Mouse (Mus musculus): ENCODE data around the gene Ppid. TPM values are rescaled to one million over a fixed set of nuclear protein-coding genes. Genes with fewer than 3 reads are reported as not detected.

Gene Ppid
- 61.9 and 62.0 TPM in 2 replicates for total RNA-seq (2015)
- total RNA-seq (2017) = 80.3 and 85.5 TPM in 2 replicates

GRCm38 (mm10) chr3:79590863-79591792 lies at the start of gene Ppid:
TSS of gene Ppid (plus strand) at chr3:79591342.
- peak; percentile 90 for ATAC-seq (ENCODE audit: poor library complexity, severe bottlenecking)

GRCm38 (mm10) chr3:79542585-79542984 lies 48.6 kb upstream of the Ppid start:
- ATAC-seq (ENCODE audit: poor library complexity, severe bottlenecking) = peak; percentile 96

GRCm38 (mm10) chr3:79548681-79549437 lies 42.3 kb upstream of the Ppid start:
- ATAC-seq (ENCODE audit: poor library complexity, severe bottlenecking) = no peak

DNA sequence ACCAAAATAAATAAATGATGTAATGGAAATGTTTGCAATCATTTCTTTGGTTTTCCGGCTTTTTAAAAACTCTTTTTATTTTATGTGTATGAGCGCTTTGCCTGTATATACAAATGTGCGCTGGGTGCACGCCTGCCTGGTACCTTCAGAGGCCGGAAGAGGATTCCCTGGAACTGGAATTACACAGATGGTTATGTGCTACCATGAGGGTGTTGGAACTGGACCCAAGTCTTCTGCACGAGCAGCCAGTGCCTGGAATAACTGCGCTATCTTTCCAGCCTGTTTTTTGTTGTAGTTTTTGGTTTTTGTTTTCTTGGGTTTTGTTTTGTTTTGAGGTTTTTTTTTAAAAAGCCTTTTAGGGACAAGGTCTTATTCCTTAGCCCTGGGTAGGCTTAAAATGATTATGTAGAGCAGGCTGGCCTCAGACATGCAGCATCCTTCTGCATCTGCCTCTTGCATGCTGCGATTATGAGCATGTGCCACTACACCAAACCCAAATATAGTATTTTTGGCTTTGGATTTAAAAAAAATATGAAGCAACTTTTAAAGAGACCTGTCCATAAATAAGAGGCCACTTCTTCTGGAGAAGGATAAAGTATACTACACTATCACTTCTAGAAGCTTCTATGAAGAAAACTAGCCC lies 41.3 kb upstream of the Ppid start:
- no peak for ATAC-seq (ENCODE audit: poor library complexity, severe bottlenecking)

GRCm38 (mm10) chr3:79551826-79552552 lies 39.2 kb upstream of the Ppid start:
- no peak for ATAC-seq (ENCODE audit: poor library complexity, severe bottlenecking)

DNA sequence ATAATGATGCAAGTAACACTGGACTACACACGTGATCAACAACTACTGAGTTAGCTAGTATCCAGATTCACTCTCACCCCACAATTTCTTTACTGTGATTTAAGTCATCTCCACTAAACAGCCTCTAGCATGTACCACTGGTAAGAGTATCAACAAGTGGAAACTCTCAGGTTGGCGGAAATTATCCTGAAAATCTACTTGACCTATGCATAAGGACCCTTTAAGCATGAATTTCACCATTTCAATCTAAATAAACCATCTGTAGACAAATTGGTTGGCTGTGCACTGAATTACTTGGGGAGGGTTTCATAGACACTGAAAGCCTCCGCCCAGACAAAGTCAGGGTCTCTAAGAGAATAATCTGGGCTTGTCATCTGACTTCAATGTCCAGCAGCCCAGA lies 37.4 kb upstream of the Ppid start:
- ATAC-seq (ENCODE audit: poor library complexity, severe bottlenecking) = no peak

DNA sequence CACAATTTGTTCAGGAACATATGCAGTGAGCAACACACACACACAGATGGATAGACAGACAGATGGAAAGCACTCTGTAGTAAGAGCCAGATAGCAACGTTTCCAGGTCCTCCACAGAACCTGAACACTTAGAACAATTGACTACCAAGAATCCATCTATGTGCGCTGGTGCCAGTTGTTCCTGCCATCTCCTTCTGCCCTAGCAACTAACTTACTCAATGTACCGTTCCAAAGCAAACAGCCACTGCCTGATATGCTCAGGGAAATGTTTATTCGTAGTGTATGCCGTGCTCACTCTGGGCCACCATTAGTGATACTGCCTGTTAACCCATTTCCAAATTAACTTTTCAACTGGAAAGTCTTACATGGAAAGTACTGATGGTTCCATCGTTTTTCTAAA lies 36.1 kb upstream of the Ppid start:
- no peak for ATAC-seq (ENCODE audit: poor library complexity, severe bottlenecking)

GRCm38 (mm10) chr3:79559021-79559772 lies 31.9 kb upstream of the Ppid start:
- 0 out of 2 replicates have a peak, but pooled peaks have one; percentile 23 for ATAC-seq (ENCODE audit: poor library complexity, severe bottlenecking)

DNA sequence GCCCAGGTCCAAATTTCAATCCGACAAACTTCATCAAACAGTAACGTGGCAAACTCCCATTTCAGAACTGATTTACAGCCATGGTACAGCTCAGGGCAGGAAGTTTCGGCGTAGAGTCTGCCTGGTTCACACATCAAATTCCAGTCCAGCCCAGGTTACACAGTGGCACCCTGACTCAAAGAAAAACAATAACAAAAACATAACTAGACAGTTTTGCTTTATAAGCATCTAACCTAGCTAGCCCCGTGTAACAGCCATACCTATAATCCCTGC lies 31.4 kb upstream of the Ppid start:
- no peak for ATAC-seq (ENCODE audit: poor library complexity, severe bottlenecking)

- no peak for ATAC-seq (ENCODE audit: poor library complexity, severe bottlenecking)
Observed at GRCm38 (mm10) chr3:79560555-79560954, 30.6 kb upstream of the Ppid start.

DNA sequence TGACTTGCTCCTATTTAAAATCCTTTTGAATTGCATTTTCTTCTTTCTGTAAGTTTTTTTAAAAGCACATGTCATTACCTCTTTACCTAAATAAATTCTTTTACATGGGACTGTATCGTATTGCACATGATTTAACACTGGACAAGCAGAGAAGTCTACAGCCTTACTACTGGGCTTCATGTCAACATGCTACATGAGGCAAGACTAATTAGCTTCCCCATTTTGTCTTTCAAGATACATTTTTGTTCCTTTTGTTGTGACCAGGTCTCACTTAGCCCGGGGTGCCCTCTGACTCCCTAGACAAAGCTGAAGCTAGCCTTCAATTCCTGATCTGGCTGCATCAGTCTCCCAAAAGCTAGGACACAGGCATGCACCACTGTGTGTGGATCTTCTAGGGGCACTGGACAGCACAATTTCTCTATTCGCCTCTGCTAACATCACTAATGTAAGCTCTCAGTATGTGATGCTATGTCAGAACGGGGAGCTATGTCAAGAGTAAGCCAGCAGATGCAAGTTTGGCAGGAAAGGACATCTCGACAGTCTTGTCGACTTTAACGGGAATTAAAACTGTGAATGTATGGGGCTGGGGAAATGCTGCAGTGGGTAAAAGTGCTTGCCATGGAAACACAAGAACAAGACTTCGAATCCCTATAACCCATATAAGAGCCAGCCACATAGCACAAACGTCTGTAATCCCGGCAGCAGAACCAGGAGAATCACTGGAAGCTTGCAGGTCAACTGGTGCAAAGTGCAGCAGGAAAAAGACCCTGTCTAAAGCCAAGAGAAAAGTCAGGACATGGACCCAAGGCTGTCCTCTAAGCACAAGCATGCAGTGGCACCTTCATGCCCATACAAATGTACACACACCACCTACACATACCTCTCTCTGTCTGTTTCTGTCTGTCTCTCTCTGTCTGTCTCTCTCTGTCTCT lies 29.1 kb upstream of the Ppid start:
- ATAC-seq (ENCODE audit: poor library complexity, severe bottlenecking) = peak; percentile 93

GRCm38 (mm10) chr3:79563511-79563910 lies 27.6 kb upstream of the Ppid start:
- ATAC-seq (ENCODE audit: poor library complexity, severe bottlenecking) = no peak

GRCm38 (mm10) chr3:79564875-79565606 lies 26.1 kb upstream of the Ppid start:
- ATAC-seq (ENCODE audit: poor library complexity, severe bottlenecking) = no peak

- no peak for ATAC-seq (ENCODE audit: poor library complexity, severe bottlenecking)
Observed at GRCm38 (mm10) chr3:79566716-79567691, 24.1 kb upstream of the Ppid start.

DNA sequence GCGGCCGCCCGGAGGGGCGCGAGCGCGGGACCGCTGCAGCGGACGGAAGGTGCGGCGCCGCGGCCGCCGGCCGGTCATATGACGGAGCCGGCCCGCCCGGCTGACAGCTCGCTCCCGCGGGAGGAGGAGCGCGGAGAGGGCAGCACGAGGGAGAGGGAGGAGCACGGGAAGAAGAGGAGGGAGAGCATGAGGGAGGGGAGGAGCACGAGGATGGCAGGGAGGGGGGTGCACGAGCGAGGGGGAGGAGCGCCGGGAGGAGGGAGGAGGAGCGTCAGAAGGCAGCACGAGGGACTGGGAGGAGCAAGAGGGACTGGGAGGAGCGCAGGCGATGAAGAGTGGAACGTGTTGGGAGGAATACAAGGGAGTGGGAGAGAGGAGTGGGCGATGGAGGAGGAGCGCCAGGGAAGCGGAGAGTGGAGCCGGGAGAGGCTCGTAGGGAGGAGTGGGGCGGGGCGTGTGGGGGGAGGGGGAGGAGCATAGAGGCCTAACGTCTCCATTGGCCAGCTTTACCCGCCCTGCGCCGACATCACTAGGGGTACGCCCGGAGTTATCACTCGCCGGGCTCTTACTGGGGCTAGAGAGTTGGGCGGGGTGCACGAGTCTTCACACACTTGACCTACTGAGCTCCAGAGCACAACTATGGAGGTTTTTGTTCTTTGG lies 23.3 kb upstream of the Ppid start, which contains the start of gene Fnip2:
TSS of gene Fnip2 (minus strand) at position 94 of the 660 bp plus-strand sequence.
- ATAC-seq (ENCODE audit: poor library complexity, severe bottlenecking) = peak; percentile 85

DNA sequence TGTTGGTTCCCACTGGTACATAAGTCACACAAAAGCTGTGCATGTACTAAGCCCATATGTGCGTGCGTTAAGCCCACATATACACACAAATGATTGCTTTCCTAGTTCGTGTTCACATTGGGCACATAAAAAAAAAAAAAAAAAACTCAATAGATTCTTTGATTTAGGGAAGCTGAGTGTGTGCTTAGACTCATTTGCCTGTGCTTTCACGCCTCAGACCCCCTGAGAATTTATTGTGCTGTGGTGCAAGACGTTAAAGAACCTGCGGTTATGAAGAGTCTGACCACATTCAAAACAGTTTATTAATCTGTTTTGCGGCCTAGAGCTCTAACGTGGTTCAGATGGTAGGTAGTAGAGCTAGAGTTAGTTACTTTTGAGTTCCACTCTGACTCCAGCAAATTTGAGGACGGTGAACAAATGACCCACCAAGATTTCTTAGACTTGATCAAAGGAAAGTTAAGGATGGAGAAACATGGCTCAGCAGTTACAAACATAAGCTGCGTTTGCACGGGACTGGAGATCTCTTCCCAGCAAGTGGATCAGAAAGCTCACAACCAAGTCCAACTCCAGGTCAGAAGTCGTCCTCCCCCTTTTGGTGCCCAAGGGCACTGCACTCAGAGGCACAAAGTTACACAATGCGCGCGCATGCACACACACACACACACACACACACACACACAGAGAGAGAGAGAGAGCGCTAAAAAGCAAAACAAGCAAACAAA lies 22.4 kb upstream of the Ppid start:
- ATAC-seq (ENCODE audit: poor library complexity, severe bottlenecking) = no peak

Measured in megakaryocyte, adult 5-6 weeks (primary cell).